Mouse (Mus musculus): ENCODE data around the gene Cdh15. TPM values are rescaled to one million over a fixed set of nuclear protein-coding genes. Genes with fewer than 3 reads are reported as not detected.

Cdh15 gene
- total RNA-seq, 2 experiments from 2014 or later = not detected

- intact Hi-C loops (cut with DNase I) = loop anchor here (5.0 kb wide), 3 partner anchors 232 to 367 kb away; partner anchors contain the start of gene Rpl13
- peak; percentile 74 to 85 for DNase-seq
These were observed 12.8 kb upstream of the Cdh15 start for GRCm38 (mm10) chr8:122834971-122835370.

GRCm38 (mm10) chr8:122836199-122836598 is 11.6 kb upstream of the Cdh15 start:
- intact Hi-C loops (cut with DNase I) = loop anchor here (5.0 kb wide), 3 partner anchors 231 to 366 kb away; partner anchors contain the start of gene Rpl13
- DNase-seq = no peak

- intact Hi-C loops (cut with DNase I) = loop anchor here (5.0 kb wide), 3 partner anchors 231 to 366 kb away; partner anchors contain the start of gene Rpl13
- no peak for DNase-seq
These were observed 11.1 kb upstream of the Cdh15 start for GRCm38 (mm10) chr8:122836696-122837095.

- intact Hi-C loops (cut with DNase I) = no loop called here
These were observed 3.6 kb upstream of the Cdh15 start for GRCm38 (mm10) chr8:122844161-122844560.

GRCm38 (mm10) chr8:122845662-122846061 is 2.1 kb upstream of the Cdh15 start:
- intact Hi-C loops (cut with DNase I) = no loop called here
- peak; percentile 43 to 66 for DNase-seq

More at GRCm38 (mm10) chr8:122844161-122844560, 3.6 kb upstream of the Cdh15 start:
- DNase-seq = no peak

- DNase-seq = no peak
- intact Hi-C loops (cut with DNase I) = no loop called here
These were observed 1.6 kb downstream of the Cdh15 start for GRCm38 (mm10) chr8:122849152-122849910.

GRCm38 (mm10) chr8:122850641-122851240 is 3.0 kb downstream of the Cdh15 start:
- no peak for DNase-seq
- intact Hi-C loops (cut with DNase I) = no loop called here

GRCm38 (mm10) chr8:122851692-122852545 is 4.2 kb downstream of the Cdh15 start:
- intact Hi-C loops (cut with DNase I) = no loop called here
- DNase-seq = no peak

GRCm38 (mm10) chr8:122852546-122852905 is 4.8 kb downstream of the Cdh15 start:
- intact Hi-C loops (cut with DNase I) = no loop called here

GRCm38 (mm10) chr8:122853340-122853771 is 5.6 kb downstream of the Cdh15 start:
- intact Hi-C loops (cut with DNase I) = no loop called here
- DNase-seq = peak in 1 of 2 experiments; percentile 30

More at GRCm38 (mm10) chr8:122852546-122852905, 4.8 kb downstream of the Cdh15 start:
- no peak for DNase-seq

- intact Hi-C loops (cut with DNase I) = no loop called here
These were observed 6.6 kb downstream of the Cdh15 start for GRCm38 (mm10) chr8:122854388-122854787.

GRCm38 (mm10) chr8:122855123-122855522 is 7.4 kb downstream of the Cdh15 start:
- intact Hi-C loops (cut with DNase I) = no loop called here
- DNase-seq = no peak

More at GRCm38 (mm10) chr8:122854388-122854787, 6.6 kb downstream of the Cdh15 start:
- DNase-seq = no peak

GRCm38 (mm10) chr8:122856288-122856687 is 8.5 kb downstream of the Cdh15 start:
- intact Hi-C loops (cut with DNase I) = no loop called here
- no peak for DNase-seq

- intact Hi-C loops (cut with DNase I) = no loop called here
- DNase-seq = no peak
These were observed 12.1 kb downstream of the Cdh15 start for GRCm38 (mm10) chr8:122859843-122860242.

- intact Hi-C loops (cut with DNase I) = no loop called here
- DNase-seq = no peak
These were observed 17.0 kb downstream of the Cdh15 start for GRCm38 (mm10) chr8:122864719-122865129.

GRCm38 (mm10) chr8:122865441-122865840 is 17.7 kb downstream of the Cdh15 start:
- intact Hi-C loops (cut with DNase I) = no loop called here
- peak in 1 of 2 experiments; percentile 16 for DNase-seq

- DNase-seq = no peak
- intact Hi-C loops (cut with DNase I) = no loop called here
These were observed 18.5 kb downstream of the Cdh15 start for GRCm38 (mm10) chr8:122866231-122866630.

- intact Hi-C loops (cut with DNase I) = no loop called here
- no peak for DNase-seq
These were observed 20.2 kb downstream of the Cdh15 start for GRCm38 (mm10) chr8:122867982-122868381.

- intact Hi-C loops (cut with DNase I) = no loop called here
- peak; percentile 40 to 47 for DNase-seq
These were observed 22.7 kb downstream of the Cdh15 start for GRCm38 (mm10) chr8:122870377-122870863.

- intact Hi-C loops (cut with DNase I) = no loop called here
These were observed 23.9 kb downstream of the Cdh15 start for GRCm38 (mm10) chr8:122871663-122872062.

More at GRCm38 (mm10) chr8:122871663-122872062, 23.9 kb downstream of the Cdh15 start:
- DNase-seq = no peak

Data from heart, postnatal 14 days (tissue).